Mouse (Mus musculus) stomach, postnatal 0 days (tissue): ENCODE data around the gene Prpf6. TPM values are rescaled to one million over a fixed set of nuclear protein-coding genes. Genes with fewer than 3 reads are reported as not detected.

Source experiments
- ATAC-seq: fragments of 200-750 bp; cut with Nextera tagmentation; 2 replicates; pipeline ENCODE4 v1.8.0; 2017; ENCODE audit not compliant: low FRiP score, low TSS enrichment
- DNase-seq: peaks from one replicate; pipeline ENCODE4 v3.0.0-alpha.2; 2016; ENCODE audit warnings: low spot score
- H3K27ac ChIP-seq: fragments of 300-500 bp; sonication (generic); replicated peaks from 2 replicates; pipeline ENCODE4 v1.5.1; 2014; ENCODE audit warnings: mild to moderate bottlenecking, control low read depth
- H3K27me3 ChIP-seq: fragments of 300-500 bp; sonication (generic); 2 replicates; pipeline ENCODE4 v1.6.1; 2014; ENCODE audit warnings: low read length; ENCODE audit not compliant: control insufficient read depth, insufficient read depth
- H3K36me3 ChIP-seq: fragments of 300-500 bp; sonication (generic); 2 replicates; pipeline ENCODE4 v1.6.1; 2014; ENCODE audit warnings: low read length, mixed read lengths; ENCODE audit not compliant: control insufficient read depth, insufficient read depth
- H3K4me1 ChIP-seq: fragments of 300-500 bp; sonication (generic); replicated peaks from 2 replicates; pipeline ENCODE4 v1.6.1; 2014; ENCODE audit warnings: antibody characterized with exemption; ENCODE audit not compliant: control insufficient read depth, insufficient read depth
- H3K4me2 ChIP-seq: fragments of 300-500 bp; sonication (generic); replicated peaks from 2 replicates; pipeline ENCODE4 v1.6.1; 2014; ENCODE audit warnings: low read depth, mild to moderate bottlenecking, control low read depth, moderate library complexity
- H3K4me3 ChIP-seq: fragments of 300-500 bp; sonication (generic); 2 replicates; pipeline ENCODE4 v1.5.1; 2014; ENCODE audit warnings: low read depth, low read length, control low read depth
- H3K9ac ChIP-seq: fragments of 300-500 bp; sonication (generic); 2 replicates; pipeline ENCODE4 v1.6.1; 2014; ENCODE audit warnings: mild to moderate bottlenecking, low read length, control low read depth, mixed read lengths
- H3K9me3 ChIP-seq: fragments of 300-500 bp; sonication (generic); 2 replicates; pipeline ENCODE4 v1.6.1; 2016; ENCODE audit warnings: low read length; ENCODE audit not compliant: control insufficient read depth
- CTCF ChIP-seq: IDR thresholded peaks from 2 replicates; pipeline ENCODE4 v1.5.1; 2016; ENCODE audit warnings: antibody characterized with exemption, low read depth, mild to moderate bottlenecking, moderate library complexity
- EP300 ChIP-seq: optimal IDR thresholded peaks from 2 replicates; pipeline ENCODE3; 2016; ENCODE audit warnings: antibody characterized with exemption
- WGBS: fragments of 180-500 bp; shearing (Covaris S2); extraction: QIAGEN DNeasy Blood & Tissue Kit; methylation state at CpG from one replicate; pipeline ENCODE4 v1.1.7; 2014; 5-methylcytosine and 5-hydroxymethylcytosine counted together
- polyA plus RNA-seq: library from polyadenylated mRNA; unstranded; fragments of >200 nt; fragmentation: Nextera tagmentation; extraction: Ambion mirVana; gene quantifications from 2 replicates; pipeline ENCODE4 v1.2.1, GENCODE M21; 2015

Prpf6 gene
- polyA plus RNA-seq, 1 experiment from 2014 or later, result 28.3 TPM

GRCm38 (mm10) chr2:181646626-181647472 lies 55.2 kb downstream of the Prpf6 start:
- TF ChIP-seq EP300, result no peak
- TF ChIP-seq CTCF, result no peak
- Histone ChIP-seq H3K9me3 (no peaks in the 10 kb centered on the region), H3K4me2 (no peak overlapping the region), H3K4me3 (no peak overlapping the region), H3K27me3 (no peaks in the 10 kb centered on the region), H3K36me3 (peaks cover 32% of the 10 kb centered on the region), H3K9ac (no peak overlapping the region), H3K27ac (no peak overlapping the region), H3K4me1 (no peaks in the 10 kb centered on the region)
- ATAC-seq (no peak), DNase-seq (no peak)
- WGBS, result 85% methylated on average over 6 of the region's 6 CpGs

GRCm38 (mm10) chr2:181648926-181649325 lies 57.3 kb downstream of the Prpf6 start:
- no peaks in the 10 kb centered on the region for H3K9me3 ChIP-seq
- no peaks in the 10 kb centered on the region for H3K4me1 ChIP-seq
- H3K9ac ChIP-seq, result no peak overlapping the region
- TF ChIP-seq EP300, result no peak
- TF ChIP-seq CTCF, result no peak
- DNase-seq (no peak), ATAC-seq (no peak)
- no peaks in the 10 kb centered on the region for H3K27me3 ChIP-seq
- no peak overlapping the region for H3K27ac ChIP-seq
- no peak overlapping the region for H3K4me3 ChIP-seq
- no peak overlapping the region for H3K4me2 ChIP-seq
- H3K36me3 ChIP-seq, result peaks cover 43% of the 10 kb centered on the region
- WGBS, result 92% methylated on average over 10 of the region's 10 CpGs

- Histone ChIP-seq H3K4me1 (no peaks in the 10 kb centered on the region), H3K9ac (no peak overlapping the region), H3K9me3 (no peaks in the 10 kb centered on the region), H3K4me3 (no peak overlapping the region), H3K27me3 (no peaks in the 10 kb centered on the region), H3K27ac (no peak overlapping the region), H3K4me2 (no peak overlapping the region), H3K36me3 (peaks cover 43% of the 10 kb centered on the region)
- TF ChIP-seq CTCF (no peak), EP300 (no peak)
- DNase-seq, result no peak
- ATAC-seq, result no peak
These were observed 61.4 kb downstream of the Prpf6 start for GRCm38 (mm10) chr2:181653065-181653464.

GRCm38 (mm10) chr2:181653523-181653922 lies 61.9 kb downstream of the Prpf6 start:
- 94% methylated on average over 1 of the region's 1 CpGs for WGBS
- Histone ChIP-seq H3K27ac (no peak overlapping the region), H3K27me3 (no peaks in the 10 kb centered on the region), H3K9me3 (no peaks in the 10 kb centered on the region), H3K4me1 (no peaks in the 10 kb centered on the region), H3K36me3 (peaks cover 38% of the 10 kb centered on the region), H3K4me3 (no peak overlapping the region), H3K4me2 (no peak overlapping the region), H3K9ac (no peak overlapping the region)
- ATAC-seq (no peak), DNase-seq (no peak)
- TF ChIP-seq CTCF (no peak), EP300 (no peak)

GRCm38 (mm10) chr2:181656734-181657133 lies 65.1 kb downstream of the Prpf6 start, which contains the start of gene Gm29797:
Gm29797 (plus strand) TSS chr2:181657034.
- no peak for ATAC-seq
- Histone ChIP-seq H3K27ac (no peak within 1 kb of the TSS), H3K4me1 (no peaks in the 10 kb centered on the region), H3K4me3 (no peak within 1 kb of the TSS), H3K4me2 (no peak within 1 kb of the TSS), H3K27me3 (no peaks in the 10 kb centered on the region), H3K9me3 (no peaks in the 10 kb centered on the region), H3K36me3 (peaks cover 26% of the 10 kb centered on the region), H3K9ac (no peak within 1 kb of the TSS)
- DNase-seq, result no peak
- 79% methylated on average over 3 of the region's 3 CpGs for WGBS
- TF ChIP-seq CTCF, result no peak
- no peak for TF ChIP-seq EP300

- DNase-seq, result no peak
- Histone ChIP-seq H3K4me2 (no peak overlapping the region), H3K4me3 (no peak overlapping the region), H3K27me3 (no peaks in the 10 kb centered on the region), H3K9me3 (no peaks in the 10 kb centered on the region), H3K4me1 (no peaks in the 10 kb centered on the region), H3K27ac (no peak overlapping the region), H3K9ac (no peak overlapping the region), H3K36me3 (peaks cover 25% of the 10 kb centered on the region)
- 65% methylated on average over 2 of the region's 2 CpGs for WGBS
- TF ChIP-seq CTCF (no peak), EP300 (no peak)
- ATAC-seq, result no peak
These were observed 65.8 kb downstream of the Prpf6 start for GRCm38 (mm10) chr2:181657441-181657840.
